Mouse (Mus musculus) midbrain, embryonic 12.5 days (tissue): ENCODE results near the gene Gm20388. TPM values are rescaled to one million over a fixed set of nuclear protein-coding genes. Genes with fewer than 3 reads are reported as not detected.

ENCODE experiments used
- ATAC-seq: fragments of 200-750 bp; cut with Nextera tagmentation; 2 replicates; pipeline ENCODE4 v1.8.0; 2017; ENCODE audit warnings: low read depth, moderate TSS enrichment, moderate library complexity; ENCODE audit not compliant: low FRiP score
- H3K27ac ChIP-seq: fragments of 300-500 bp; sonication (generic); replicated peaks from 2 replicates; pipeline ENCODE4 v1.5.1; 2016; ENCODE audit warnings: mild to moderate bottlenecking
- H3K27me3 ChIP-seq: fragments of 300-500 bp; sonication (generic); 2 replicates; pipeline ENCODE4 v1.6.1; 2016; ENCODE audit warnings: mild to moderate bottlenecking
- H3K36me3 ChIP-seq: fragments of 300-500 bp; sonication (generic); 2 replicates; pipeline ENCODE4 v1.6.1; 2016
- H3K4me1 ChIP-seq: fragments of 300-500 bp; sonication (generic); 2 replicates; pipeline ENCODE4 v1.6.1; 2016
- H3K4me2 ChIP-seq: fragments of 300-500 bp; sonication (generic); replicated peaks from 2 replicates; pipeline ENCODE4 v1.6.1; 2016; ENCODE audit warnings: mild to moderate bottlenecking, moderate library complexity
- H3K4me3 ChIP-seq: fragments of 300-500 bp; sonication (generic); 2 replicates; pipeline ENCODE4 v1.5.1; 2016; ENCODE audit warnings: mild to moderate bottlenecking
- H3K9ac ChIP-seq: fragments of 300-500 bp; sonication (generic); replicated peaks from 2 replicates; pipeline ENCODE4 v1.6.1; 2016; ENCODE audit warnings: mild to moderate bottlenecking, moderate library complexity
- H3K9me3 ChIP-seq: fragments of 300-500 bp; sonication (generic); 2 replicates; pipeline ENCODE4 v1.6.1; 2016; ENCODE audit warnings: mild to moderate bottlenecking
- WGBS: fragments of 180-500 bp; shearing (Covaris S2); methylation state at CpG from one replicate; pipeline ENCODE4 v1.1.7; 2016; 5-methylcytosine and 5-hydroxymethylcytosine counted together
- polyA plus RNA-seq: library from polyadenylated mRNA; unstranded; fragments of >200 nt; fragmentation: Nextera tagmentation; extraction: Ambion mirVana; gene quantifications from 2 replicates; pipeline ENCODE4 v1.2.1, GENCODE M21; 2016

The Gm20388 gene
- polyA plus RNA-seq, 1 experiment from 2014 or later = not detected

DNA sequence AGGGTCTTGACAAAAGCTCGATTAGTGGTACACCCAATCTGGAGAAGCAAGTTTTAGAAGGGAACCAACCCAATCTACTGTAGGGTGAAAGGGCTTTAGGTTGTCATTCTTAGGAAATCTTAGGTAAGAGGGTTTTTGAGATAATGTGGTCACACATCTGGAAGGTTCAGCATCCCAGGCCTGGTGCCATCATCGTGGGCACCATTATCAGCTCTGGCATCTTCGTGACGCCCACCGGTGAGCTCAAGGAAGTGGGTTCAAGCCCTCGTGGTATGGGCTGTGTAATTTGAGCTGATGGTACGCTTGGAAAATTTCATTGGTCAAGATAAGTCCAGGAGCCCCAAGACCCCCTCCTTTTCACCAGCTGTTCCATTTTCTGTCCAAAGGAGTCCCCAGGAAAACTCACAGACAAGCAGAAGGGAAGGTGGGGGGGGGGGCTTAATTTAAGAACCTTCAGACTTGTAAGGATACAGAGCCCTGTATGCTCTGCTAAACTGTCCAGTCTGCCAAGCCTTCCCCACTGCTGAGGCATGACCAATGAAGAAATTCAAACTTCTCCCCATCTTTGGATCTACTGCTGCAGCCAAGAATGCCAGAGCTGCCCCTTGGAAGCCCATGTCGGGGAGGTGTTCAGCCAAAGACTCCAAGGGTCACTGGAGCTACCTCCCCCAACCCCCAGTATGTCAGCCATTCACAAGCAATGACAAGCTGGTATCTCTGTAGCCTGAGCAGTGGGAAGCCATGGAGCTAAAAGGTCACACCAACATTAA, 1997.9 kb downstream of the Gm20388 start:
- ATAC-seq = no peak
- peaks cover 30% of the 10 kb centered on the region for H3K4me1 ChIP-seq
- no peak overlapping the region for H3K4me2 ChIP-seq
- H3K27ac ChIP-seq = no peak overlapping the region
- H3K9me3 ChIP-seq = no peaks in the 10 kb centered on the region
- H3K27me3 ChIP-seq = peaks cover 22% of the 10 kb centered on the region
- no peaks in the 10 kb centered on the region for H3K36me3 ChIP-seq
- 67% methylated on average over 8 of the region's 8 CpGs for WGBS
- no peak overlapping the region for H3K9ac ChIP-seq
- H3K4me3 ChIP-seq = no peak overlapping the region

DNA sequence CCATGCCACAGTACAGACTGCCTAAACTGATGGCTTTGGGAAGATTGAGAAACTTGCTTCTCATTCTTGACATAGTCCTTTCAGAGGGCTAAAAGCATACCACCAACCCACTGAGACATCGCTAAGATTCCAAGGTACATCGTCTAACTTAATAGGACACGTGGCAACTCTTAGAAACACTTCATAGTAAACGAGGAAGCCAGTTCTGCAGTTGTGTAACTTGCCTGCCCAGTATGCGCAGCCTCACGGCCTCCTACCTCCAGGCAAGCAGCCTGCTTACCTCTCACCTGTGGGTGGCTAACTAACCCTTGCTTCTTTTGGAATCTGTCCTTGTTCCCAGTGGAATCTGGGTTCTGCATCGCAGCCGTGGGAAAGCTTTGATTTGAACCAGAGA, 1998.5 kb downstream of the Gm20388 start:
- ATAC-seq = no peak
- no peaks in the 10 kb centered on the region for H3K36me3 ChIP-seq
- peaks cover 26% of the 10 kb centered on the region for H3K4me1 ChIP-seq
- H3K9me3 ChIP-seq = no peaks in the 10 kb centered on the region
- no peak overlapping the region for H3K4me2 ChIP-seq
- H3K4me3 ChIP-seq = no peak overlapping the region
- 75% methylated on average over 8 of the region's 8 CpGs for WGBS
- H3K27ac ChIP-seq = no peak overlapping the region
- peaks cover 18% of the 10 kb centered on the region for H3K27me3 ChIP-seq
- H3K9ac ChIP-seq = no peak overlapping the region

DNA sequence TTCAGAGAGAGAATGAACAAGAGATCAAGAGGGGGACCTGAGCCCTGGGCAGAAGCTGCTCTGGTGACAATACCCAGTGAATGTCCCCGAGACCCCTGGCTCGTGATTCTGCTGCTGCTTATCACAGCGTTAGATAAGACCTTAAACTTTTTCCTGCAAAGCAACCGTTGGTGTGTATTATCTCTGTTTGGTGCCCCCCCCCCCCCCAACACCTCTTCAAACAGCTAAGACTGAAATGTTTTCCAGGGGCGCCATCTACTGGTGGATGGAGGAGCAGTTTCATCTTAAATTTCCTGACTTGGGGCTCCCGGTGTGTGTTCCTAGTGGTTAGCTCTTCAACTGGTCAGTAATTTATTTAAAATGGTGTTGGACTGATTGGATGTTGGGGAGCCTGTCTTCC, 1999.0 kb downstream of the Gm20388 start:
- no peaks in the 10 kb centered on the region for H3K9me3 ChIP-seq
- WGBS = 7% methylated on average over 6 of the region's 6 CpGs
- H3K4me1 ChIP-seq = peaks cover 26% of the 10 kb centered on the region
- no peaks in the 10 kb centered on the region for H3K36me3 ChIP-seq
- peaks cover 18% of the 10 kb centered on the region for H3K27me3 ChIP-seq
- no peak overlapping the region for H3K9ac ChIP-seq
- H3K4me2 ChIP-seq = no peak overlapping the region
- no peak for ATAC-seq
- no peak overlapping the region for H3K4me3 ChIP-seq
- no peak overlapping the region for H3K27ac ChIP-seq

DNA sequence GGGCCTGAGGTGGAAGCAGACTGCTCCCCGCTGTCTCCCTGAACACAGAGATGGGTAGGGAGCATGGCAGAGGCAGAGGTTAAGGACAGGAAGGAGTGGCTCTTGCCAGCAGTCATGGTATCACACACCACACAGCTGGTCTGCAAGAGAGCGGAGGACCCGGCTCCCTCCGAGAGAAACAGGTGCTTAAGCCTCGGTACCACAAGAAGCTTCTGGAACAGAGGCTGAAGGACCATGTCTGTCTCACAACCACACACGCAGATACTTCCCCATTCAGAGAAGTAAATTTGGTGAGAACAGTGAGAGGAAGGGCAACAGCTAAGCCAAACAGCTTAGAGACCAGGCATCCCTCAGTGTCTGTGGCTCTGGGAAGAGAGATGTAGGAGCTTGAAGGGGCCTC, 2000.8 kb downstream of the Gm20388 start:
- ATAC-seq = no peak
- H3K27ac ChIP-seq = no peak overlapping the region
- peaks cover 13% of the 10 kb centered on the region for H3K4me1 ChIP-seq
- peaks cover 18% of the 10 kb centered on the region for H3K27me3 ChIP-seq
- H3K36me3 ChIP-seq = no peaks in the 10 kb centered on the region
- no peak overlapping the region for H3K4me2 ChIP-seq
- 0 out of 2 replicates have a peak overlapping the region, but pooled peaks have one; percentile 24 for H3K9ac ChIP-seq
- 86% methylated on average over 6 of the region's 6 CpGs for WGBS
- H3K9me3 ChIP-seq = no peaks in the 10 kb centered on the region
- no peak overlapping the region for H3K4me3 ChIP-seq

DNA sequence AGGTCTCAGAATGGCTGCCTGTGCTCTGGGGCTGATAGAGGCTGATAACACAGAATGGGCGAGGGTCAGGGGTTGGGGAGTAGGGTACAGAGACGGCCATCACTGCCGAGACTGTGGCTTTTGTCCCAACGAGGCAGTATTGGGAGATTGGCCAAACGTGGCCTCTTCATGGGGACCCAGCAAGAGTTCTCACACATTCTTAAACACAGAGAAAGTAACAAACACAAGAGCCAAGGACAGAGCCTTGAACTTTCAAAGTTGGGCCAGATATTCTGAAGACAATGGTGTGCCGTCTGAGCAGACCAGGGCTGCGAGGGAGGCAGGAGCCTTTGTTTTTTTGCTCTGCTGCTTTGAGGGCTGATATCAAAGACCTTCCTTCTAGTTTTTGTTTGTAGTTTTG, 2001.3 kb downstream of the Gm20388 start:
- Histone ChIP-seq H3K36me3 (no peaks in the 10 kb centered on the region), H3K9ac (no peak overlapping the region), H3K27ac (no peak overlapping the region), H3K27me3 (peaks cover 18% of the 10 kb centered on the region), H3K9me3 (no peaks in the 10 kb centered on the region), H3K4me2 (no peak overlapping the region), H3K4me1 (peaks cover 8% of the 10 kb centered on the region), H3K4me3 (no peak overlapping the region)
- WGBS = 69% methylated on average over 7 of the region's 7 CpGs
- no peak for ATAC-seq

DNA sequence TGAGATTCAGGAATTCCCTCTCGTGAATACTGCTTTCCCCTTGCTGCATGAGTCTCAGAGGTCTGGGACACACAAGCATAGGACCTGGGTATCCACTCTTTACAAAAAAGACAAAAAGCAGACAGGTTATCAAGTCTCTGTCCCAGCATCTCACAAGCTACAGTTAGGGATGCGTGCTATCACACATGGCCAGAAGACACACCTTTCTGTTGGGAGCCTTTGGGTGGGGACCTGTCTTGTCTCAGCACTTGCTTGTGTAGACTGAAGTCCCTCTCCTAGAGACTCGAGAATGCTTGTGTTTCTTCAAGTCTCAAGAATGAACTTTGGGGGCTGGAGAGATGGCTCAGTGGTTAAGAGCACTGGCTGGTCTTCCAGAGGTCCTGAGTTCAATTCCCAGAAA, 2002.2 kb downstream of the Gm20388 start:
- Histone ChIP-seq H3K4me2 (no peak overlapping the region), H3K9ac (no peak overlapping the region), H3K27ac (no peak overlapping the region), H3K27me3 (peaks cover 18% of the 10 kb centered on the region), H3K4me1 (peaks cover 4% of the 10 kb centered on the region), H3K4me3 (no peak overlapping the region), H3K9me3 (no peaks in the 10 kb centered on the region), H3K36me3 (no peaks in the 10 kb centered on the region)
- WGBS = 72% methylated on average over 3 of the region's 3 CpGs
- ATAC-seq = no peak

DNA sequence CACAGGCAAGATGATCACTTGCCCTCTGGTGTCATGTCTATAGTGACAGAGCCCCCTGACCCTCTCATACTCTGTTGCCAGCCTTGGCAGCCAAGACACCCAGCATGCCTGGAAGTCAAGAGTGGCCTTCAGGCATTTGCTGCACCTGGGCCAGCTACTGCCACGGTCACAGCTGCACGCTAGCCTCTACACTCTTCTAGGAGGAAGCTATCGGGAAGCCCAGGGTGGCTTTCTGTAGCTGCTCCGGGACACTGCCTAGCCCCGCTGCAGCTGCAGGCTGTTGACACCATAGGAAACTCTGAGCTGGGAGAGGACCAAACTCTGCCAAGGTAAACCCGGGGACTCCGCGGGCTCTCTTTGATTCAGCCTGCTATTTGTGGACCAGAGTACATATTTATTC, 2002.7 kb downstream of the Gm20388 start:
- H3K4me2 ChIP-seq = no peak overlapping the region
- no peak overlapping the region for H3K9ac ChIP-seq
- no peak overlapping the region for H3K27ac ChIP-seq
- H3K36me3 ChIP-seq = no peaks in the 10 kb centered on the region
- H3K27me3 ChIP-seq = peaks cover 12% of the 10 kb centered on the region
- no peak overlapping the region for H3K4me3 ChIP-seq
- H3K9me3 ChIP-seq = no peaks in the 10 kb centered on the region
- no peaks in the 10 kb centered on the region; the same call in none of the 2 replicates for H3K4me1 ChIP-seq
- 87% methylated on average over 8 of the region's 8 CpGs for WGBS
- no peak for ATAC-seq

DNA sequence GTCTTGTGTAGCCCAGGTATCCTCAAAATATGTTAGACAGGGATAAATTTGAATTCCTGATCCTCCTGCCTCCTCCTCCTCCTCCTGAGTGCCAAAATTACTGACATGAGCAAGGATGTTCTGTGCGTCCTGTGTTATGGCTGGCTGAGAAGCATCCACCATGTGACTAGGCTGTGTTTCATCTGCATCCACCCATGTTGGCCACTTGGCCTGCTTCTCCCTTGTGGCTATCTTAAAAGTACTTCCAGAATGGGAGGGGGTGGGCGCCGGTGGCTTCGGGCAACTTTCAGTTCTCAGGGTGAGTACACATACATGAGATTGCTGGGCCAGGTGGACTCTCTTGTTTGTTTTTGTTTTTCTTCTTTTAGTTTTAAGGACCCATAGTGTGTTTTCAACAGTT, 2008.5 kb downstream of the Gm20388 start:
- no peaks in the 10 kb centered on the region for H3K36me3 ChIP-seq
- no peak overlapping the region for H3K9ac ChIP-seq
- no peak for ATAC-seq
- no peak overlapping the region for H3K27ac ChIP-seq
- H3K4me2 ChIP-seq = no peak overlapping the region
- no peaks in the 10 kb centered on the region for H3K27me3 ChIP-seq
- peaks cover 4% of the 10 kb centered on the region; the same call in 1 of the 2 replicates for H3K4me1 ChIP-seq
- H3K9me3 ChIP-seq = no peaks in the 10 kb centered on the region
- no peak overlapping the region for H3K4me3 ChIP-seq
- 78% methylated on average over 4 of the region's 4 CpGs for WGBS

DNA sequence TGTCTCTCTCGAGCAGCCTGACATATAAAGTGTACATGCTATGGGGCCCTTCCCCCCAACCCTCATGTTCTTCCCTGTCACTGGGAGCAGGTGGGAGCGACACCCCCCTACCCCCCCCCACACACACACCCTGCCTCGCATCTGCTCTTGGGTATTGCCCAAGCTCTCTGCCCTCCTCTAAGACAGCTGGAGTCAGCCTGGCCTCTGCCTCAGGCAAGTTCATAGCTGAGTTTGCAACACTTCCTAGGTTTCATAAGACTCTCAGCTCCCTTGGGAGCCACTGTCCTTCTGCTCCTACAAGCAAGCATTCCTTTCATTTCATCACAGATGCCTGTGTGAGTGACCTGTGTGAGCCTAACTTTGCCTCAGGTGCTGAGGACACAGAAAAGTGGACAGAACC, 2009.1 kb downstream of the Gm20388 start:
- Histone ChIP-seq H3K27ac (no peak overlapping the region), H3K9ac (no peak overlapping the region), H3K4me1 (peaks cover 4% of the 10 kb centered on the region; the same call in 1 of the 2 replicates), H3K27me3 (no peaks in the 10 kb centered on the region), H3K4me2 (no peak overlapping the region), H3K36me3 (no peaks in the 10 kb centered on the region), H3K9me3 (no peaks in the 10 kb centered on the region), H3K4me3 (no peak overlapping the region)
- WGBS = 52% methylated on average over 3 of the region's 3 CpGs
- no peak for ATAC-seq

DNA sequence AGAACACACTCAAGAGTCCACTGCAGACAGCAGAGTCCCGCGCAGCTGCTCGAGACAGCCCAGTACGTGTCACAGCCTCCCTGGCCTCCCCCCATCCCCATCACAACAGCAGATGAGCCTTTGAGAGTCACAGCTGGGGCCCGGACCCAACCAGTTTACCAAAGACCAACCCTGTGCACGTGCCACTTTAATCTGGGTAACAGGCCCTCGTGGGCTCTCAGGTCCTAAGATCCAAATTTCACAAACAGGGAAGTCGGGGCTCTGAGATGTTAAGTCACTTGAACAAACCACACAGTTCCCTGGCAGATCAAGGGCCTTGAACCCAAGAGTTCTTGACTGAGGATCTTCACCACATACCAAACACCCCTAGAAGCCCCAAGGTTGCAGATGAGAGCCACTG, 2010.9 kb downstream of the Gm20388 start:
- Histone ChIP-seq H3K4me3 (no peak overlapping the region), H3K4me2 (no peak overlapping the region), H3K4me1 (peaks cover 4% of the 10 kb centered on the region; the same call in 1 of the 2 replicates), H3K36me3 (no peaks in the 10 kb centered on the region), H3K9ac (no peak overlapping the region), H3K27ac (0 out of 2 replicates have a peak overlapping the region, but pooled peaks have one; percentile 4), H3K27me3 (no peaks in the 10 kb centered on the region), H3K9me3 (no peaks in the 10 kb centered on the region)
- 75% methylated on average over 8 of the region's 8 CpGs for WGBS
- no peak for ATAC-seq

DNA sequence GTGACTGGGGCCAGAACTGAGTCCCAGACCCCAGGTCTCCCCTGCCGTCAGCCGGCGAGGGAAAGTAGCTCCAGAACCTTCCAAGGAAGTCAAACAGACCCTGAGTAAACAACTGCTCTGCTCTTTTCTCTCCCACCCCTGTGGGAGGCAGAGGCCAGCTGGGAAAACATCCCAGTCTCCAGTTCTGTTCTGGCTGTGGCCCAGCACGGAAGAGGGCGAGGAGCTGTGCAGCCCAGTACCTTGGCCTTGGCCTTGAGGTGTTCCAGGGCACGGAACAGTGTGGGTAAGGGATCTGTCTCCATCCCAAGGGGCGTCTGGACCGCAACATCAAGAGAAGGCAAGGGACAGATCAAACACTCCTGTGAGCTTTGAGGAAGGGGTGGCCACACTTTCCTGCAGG, 2011.5 kb downstream of the Gm20388 start:
- no peak overlapping the region for H3K9ac ChIP-seq
- no peaks in the 10 kb centered on the region for H3K9me3 ChIP-seq
- 82% methylated on average over 8 of the region's 8 CpGs for WGBS
- H3K27me3 ChIP-seq = no peaks in the 10 kb centered on the region
- H3K36me3 ChIP-seq = no peaks in the 10 kb centered on the region
- H3K27ac ChIP-seq = peak overlapping the region; percentile 4; the same call in 1 of the 2 replicates
- peaks cover 4% of the 10 kb centered on the region; the same call in 1 of the 2 replicates for H3K4me1 ChIP-seq
- H3K4me2 ChIP-seq = no peak overlapping the region
- no peak overlapping the region for H3K4me3 ChIP-seq
- ATAC-seq = no peak

DNA sequence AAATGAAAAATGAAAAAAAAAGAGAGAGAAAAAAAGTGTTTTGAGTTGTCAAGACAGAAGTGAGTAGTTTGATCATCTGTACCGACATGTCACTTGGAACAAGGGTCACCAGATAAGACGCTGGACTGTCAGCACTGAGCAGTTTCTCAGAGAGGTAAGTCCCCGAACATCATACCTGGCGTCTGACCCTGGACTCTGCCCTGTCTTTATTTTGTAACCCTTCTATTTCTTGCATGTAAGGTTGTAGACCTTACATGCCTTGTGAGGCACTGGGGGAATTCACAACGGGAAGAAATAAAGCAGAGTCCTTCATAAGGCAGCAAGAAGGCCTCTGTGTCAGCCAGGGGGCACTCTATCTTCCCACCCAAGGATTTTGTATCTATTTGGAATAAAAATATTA, 2014.0 kb downstream of the Gm20388 start:
- Histone ChIP-seq H3K4me2 (no peak overlapping the region), H3K9me3 (no peaks in the 10 kb centered on the region), H3K4me1 (peaks cover 2% of the 10 kb centered on the region; the same call in 1 of the 2 replicates), H3K27me3 (no peaks in the 10 kb centered on the region), H3K4me3 (no peak overlapping the region), H3K27ac (no peak overlapping the region), H3K9ac (no peak overlapping the region), H3K36me3 (no peaks in the 10 kb centered on the region)
- WGBS = 89% methylated on average over 5 of the region's 5 CpGs
- ATAC-seq = no peak

DNA sequence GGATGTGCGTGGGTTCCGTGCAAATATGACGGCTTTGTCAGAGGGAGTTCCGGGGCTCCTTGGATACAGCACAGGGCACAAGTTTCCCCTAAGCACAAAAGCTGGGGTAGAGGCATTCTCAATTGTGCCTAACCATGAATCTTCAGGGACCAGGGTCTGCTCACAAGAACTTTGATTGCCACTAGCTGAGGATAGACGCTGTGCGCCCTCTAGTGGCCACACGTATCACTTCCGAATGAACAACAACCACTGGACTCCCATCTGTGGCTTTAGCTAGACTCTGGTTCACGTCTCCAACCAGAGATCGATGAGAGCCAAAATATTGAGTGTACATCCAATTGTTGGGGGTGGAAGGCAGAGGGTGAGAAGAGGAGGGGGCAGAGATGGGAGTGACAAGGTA, 2015.0 kb downstream of the Gm20388 start:
- Histone ChIP-seq H3K27me3 (no peaks in the 10 kb centered on the region), H3K4me1 (no peaks in the 10 kb centered on the region), H3K4me3 (no peak overlapping the region), H3K9ac (no peak overlapping the region), H3K36me3 (no peaks in the 10 kb centered on the region), H3K27ac (no peak overlapping the region), H3K9me3 (no peaks in the 10 kb centered on the region), H3K4me2 (no peak overlapping the region)
- no peak for ATAC-seq
- WGBS = 31% methylated on average over 10 of the region's 10 CpGs
